Mouse (Mus musculus) cerebellum, adult 2 months (tissue): ENCODE measurements around the gene Tmem177.
A peak's percentile ranks its signal among the peaks of the same experiment; 100 is the strongest.

Source experiments
- CTCF ChIP-seq: fragments of 200-500 bp; IDR thresholded peaks from 2 replicates; pipeline ENCODE4 v1.5.1; 2011; ENCODE audit warnings: low read depth, mild to moderate bottlenecking, control low read depth, low read length, moderate library complexity, borderline replicate concordance; ENCODE audit not compliant: insufficient read depth
- POLR2A ChIP-seq: fragments of 200-500 bp; IDR thresholded peaks from 2 replicates; pipeline ENCODE4 v1.6.1; 2011; ENCODE audit warnings: low read length, control low read depth, borderline replicate concordance; ENCODE audit not compliant: insufficient read depth

- TF ChIP-seq CTCF (peak; percentile 26; the same call in 1 of the 2 replicates), POLR2A (no peak)
Observed at GRCm38 (mm10) chr1:119929715-119930114, 16.7 kb upstream of the Tmem177 start.
